Mouse (Mus musculus) kidney, postnatal 0 days (tissue): ENCODE measurements around the gene Abcb9. TPM values are rescaled to one million over a fixed set of nuclear protein-coding genes. Genes with fewer than 3 reads are reported as not detected.

Experiments
- ATAC-seq: fragments of 200-750 bp; cut with Nextera tagmentation; replicated peaks from 2 replicates; pipeline ENCODE4 v1.8.0; 2017; ENCODE audit warnings: low read depth, moderate number of reproducible peaks, moderate TSS enrichment, moderate library complexity; ENCODE audit not compliant: low FRiP score
- DNase-seq: peaks from one replicate; pipeline ENCODE4 v3.0.0-alpha.2; 2016; ENCODE audit warnings: low spot score
- H3K27ac ChIP-seq: fragments of 300-500 bp; sonication (generic); 2 replicates; pipeline ENCODE4 v1.5.1; 2014; ENCODE audit warnings: mild to moderate bottlenecking
- H3K27me3 ChIP-seq: fragments of 300-500 bp; sonication (generic); 2 replicates; pipeline ENCODE4 v1.6.1; 2014; ENCODE audit warnings: low read length, mixed read lengths; ENCODE audit not compliant: insufficient read depth
- H3K36me3 ChIP-seq: fragments of 300-500 bp; sonication (generic); 2 replicates; pipeline ENCODE4 v1.6.1; 2014; ENCODE audit warnings: low read length, mixed read lengths; ENCODE audit not compliant: insufficient read depth
- H3K4me1 ChIP-seq: fragments of 300-500 bp; sonication (generic); replicated peaks from 2 replicates; pipeline ENCODE4 v1.6.1; 2014; ENCODE audit warnings: antibody characterized with exemption, low read length, mixed read lengths; ENCODE audit not compliant: insufficient read depth
- H3K4me2 ChIP-seq: fragments of 300-500 bp; sonication (generic); 2 replicates; pipeline ENCODE4 v1.6.1; 2014; ENCODE audit warnings: mild to moderate bottlenecking, low read length, moderate library complexity, mixed read lengths
- H3K4me3 ChIP-seq: fragments of 300-500 bp; sonication (generic); replicated peaks from 2 replicates; pipeline ENCODE4 v1.5.1; 2014; ENCODE audit warnings: low read depth, low read length
- H3K9ac ChIP-seq: fragments of 300-500 bp; sonication (generic); 2 replicates; pipeline ENCODE4 v1.6.1; 2014; ENCODE audit warnings: low read depth, low read length
- H3K9me3 ChIP-seq: fragments of 300-500 bp; sonication (generic); replicated peaks from 2 replicates; pipeline ENCODE4 v1.6.1; 2016; ENCODE audit warnings: low read length, inconsistent platforms, mixed read lengths
- CTCF ChIP-seq: IDR thresholded peaks from 2 replicates; pipeline ENCODE4 v1.5.1; 2016; ENCODE audit warnings: antibody characterized with exemption, low read depth, mild to moderate bottlenecking, moderate library complexity
- WGBS: fragments of 180-500 bp; shearing (Covaris S2); extraction: QIAGEN DNeasy Blood & Tissue Kit; methylation state at CpG from one replicate; pipeline ENCODE4 v1.1.7; 2014; 5-methylcytosine and 5-hydroxymethylcytosine counted together
- polyA plus RNA-seq: library from polyadenylated mRNA; unstranded; fragments of >200 nt; fragmentation: Nextera tagmentation; extraction: Ambion mirVana; gene quantifications from 2 replicates; pipeline ENCODE4 v1.2.1, GENCODE M21; 2015

Gene Abcb9
- polyA plus RNA-seq, 1 experiment from 2014 or later: 3.3 TPM

- no peak for ATAC-seq
These were observed 20.7 kb downstream of the Abcb9 start for GRCm38 (mm10) chr5:124074845-124075307.

GRCm38 (mm10) chr5:124073682-124074081 is 21.9 kb downstream of the Abcb9 start:
- Histone ChIP-seq H3K9me3 (no peaks in the 10 kb centered on the region), H3K36me3 (no peaks in the 10 kb centered on the region), H3K4me2 (no peak overlapping the region), H3K4me1 (peaks cover 10% of the 10 kb centered on the region; the same call in 1 of the 2 replicates), H3K27ac (no peak overlapping the region), H3K9ac (no peak overlapping the region), H3K27me3 (no peaks in the 10 kb centered on the region), H3K4me3 (no peak overlapping the region)
- ATAC-seq (no peak), DNase-seq (peak; percentile 66)
- TF ChIP-seq CTCF: no peak
- 44% methylated on average over 9 of the region's 9 CpGs for WGBS

More at GRCm38 (mm10) chr5:124074845-124075307, 20.7 kb downstream of the Abcb9 start:
- H3K27ac ChIP-seq: no peak overlapping the region
- no peak overlapping the region for H3K4me2 ChIP-seq
- no peak overlapping the region for H3K9ac ChIP-seq
- no peaks in the 10 kb centered on the region for H3K9me3 ChIP-seq
- no peak overlapping the region for H3K4me3 ChIP-seq
- TF ChIP-seq CTCF: no peak
- no peaks in the 10 kb centered on the region for H3K36me3 ChIP-seq
- DNase-seq: peak; percentile 65
- H3K4me1 ChIP-seq: peaks cover 10% of the 10 kb centered on the region; the same call in 1 of the 2 replicates
- WGBS: 34% methylated on average over 10 of the region's 10 CpGs
- no peaks in the 10 kb centered on the region for H3K27me3 ChIP-seq

- H3K27ac ChIP-seq: no peak overlapping the region
- H3K4me2 ChIP-seq: no peak overlapping the region
- 0 out of 2 replicates have a peak, but pooled peaks cover 6% of the 10 kb centered on the region for H3K4me1 ChIP-seq
- ATAC-seq (no peak), DNase-seq (no peak)
- no peaks in the 10 kb centered on the region for H3K9me3 ChIP-seq
- no peak overlapping the region for H3K4me3 ChIP-seq
- no peak for TF ChIP-seq CTCF
- no peak overlapping the region for H3K9ac ChIP-seq
- no peaks in the 10 kb centered on the region for H3K36me3 ChIP-seq
- H3K27me3 ChIP-seq: no peaks in the 10 kb centered on the region
- WGBS: 73% methylated on average over 3 of the region's 3 CpGs
These were observed 25.9 kb downstream of the Abcb9 start for GRCm38 (mm10) chr5:124069657-124070056.

DNA sequence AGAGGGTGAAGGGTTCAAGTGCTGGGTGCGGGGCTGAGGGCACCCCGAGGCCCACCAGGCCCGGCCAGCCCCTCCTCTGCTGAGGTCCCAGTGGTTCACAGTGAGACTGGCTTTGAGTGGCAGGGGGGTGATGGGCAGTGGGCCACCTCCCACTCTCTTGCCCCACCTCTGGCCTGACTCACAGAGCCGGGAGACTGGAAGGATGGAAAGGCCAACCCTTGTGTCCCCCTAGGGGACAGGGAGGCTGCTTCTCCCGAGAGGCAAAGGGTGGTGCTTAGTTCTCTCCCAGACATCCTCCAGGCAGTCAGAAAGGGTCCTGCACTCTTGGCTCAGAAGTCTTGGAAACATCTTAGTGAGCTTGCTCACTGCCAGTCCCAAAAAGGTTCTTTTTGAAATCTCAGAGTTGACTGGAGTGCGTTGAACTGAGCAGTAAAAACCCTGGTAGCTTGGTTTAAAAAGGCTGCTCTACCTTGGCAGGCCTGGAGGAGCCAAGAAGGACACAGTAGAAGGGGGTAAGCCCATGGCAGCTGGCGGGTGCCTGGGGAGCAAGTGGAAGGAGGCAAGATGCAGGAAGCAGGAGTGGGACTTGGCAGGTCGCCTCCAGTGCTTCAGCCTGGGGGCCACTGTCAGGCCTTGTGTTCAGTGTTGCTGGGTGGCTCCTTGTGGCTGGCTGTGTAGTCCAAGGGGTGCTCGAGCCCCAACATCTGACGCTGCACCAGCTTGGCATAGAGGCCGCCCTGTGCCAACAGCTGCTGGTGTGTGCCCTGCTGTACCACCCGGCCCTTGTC is 33.4 kb downstream of the Abcb9 start:
- H3K4me2 ChIP-seq: no peak overlapping the region
- no peak overlapping the region for H3K27ac ChIP-seq
- no peaks in the 10 kb centered on the region for H3K27me3 ChIP-seq
- 60% methylated on average over 12 of the region's 12 CpGs for WGBS
- H3K9me3 ChIP-seq: no peaks in the 10 kb centered on the region
- no peak overlapping the region for H3K4me3 ChIP-seq
- H3K36me3 ChIP-seq: no peaks in the 10 kb centered on the region
- peak; percentile 6; the same call in 1 of the 2 replicates for TF ChIP-seq CTCF
- ATAC-seq: no peak
- no peak overlapping the region for H3K9ac ChIP-seq
- no peaks in the 10 kb centered on the region for H3K4me1 ChIP-seq
- no peak for DNase-seq

- DNase-seq: no peak
- Histone ChIP-seq H3K9ac (no peak overlapping the region), H3K4me3 (no peak overlapping the region), H3K27ac (peak overlapping the region; percentile 57; the same call in 1 of the 2 replicates), H3K4me1 (no peaks in the 10 kb centered on the region), H3K27me3 (no peaks in the 10 kb centered on the region), H3K36me3 (no peaks in the 10 kb centered on the region), H3K9me3 (no peaks in the 10 kb centered on the region), H3K4me2 (no peak overlapping the region)
- no peak for TF ChIP-seq CTCF
- ATAC-seq: no peak
- 55% methylated on average over 5 of the region's 5 CpGs for WGBS
These were observed 35.9 kb downstream of the Abcb9 start for GRCm38 (mm10) chr5:124059677-124060076.

DNA sequence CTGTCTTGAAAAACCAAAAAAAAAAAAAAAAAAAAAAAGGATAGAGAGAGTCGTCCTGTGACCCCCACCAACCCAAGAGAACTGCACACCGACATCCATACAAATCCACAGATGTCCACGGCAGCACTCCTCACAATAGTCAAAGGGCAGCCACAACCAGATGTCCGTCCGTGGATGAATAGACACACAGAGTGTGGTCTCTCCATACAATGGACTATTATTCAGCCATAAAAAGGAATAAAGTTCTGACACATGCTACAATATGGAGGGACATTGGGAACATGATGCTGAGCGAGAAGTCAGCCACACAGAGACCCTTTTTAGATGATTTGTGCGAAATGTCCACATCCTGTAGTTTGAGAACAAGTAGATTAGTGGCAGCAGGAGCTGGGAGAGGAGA is 36.8 kb downstream of the Abcb9 start:
- H3K9ac ChIP-seq: no peak overlapping the region
- no peaks in the 10 kb centered on the region for H3K9me3 ChIP-seq
- no peak for TF ChIP-seq CTCF
- no peaks in the 10 kb centered on the region for H3K36me3 ChIP-seq
- WGBS: 90% methylated on average over 7 of the region's 7 CpGs
- ATAC-seq: no peak
- no peaks in the 10 kb centered on the region for H3K4me1 ChIP-seq
- H3K27me3 ChIP-seq: no peaks in the 10 kb centered on the region
- no peak overlapping the region for H3K4me3 ChIP-seq
- no peak for DNase-seq
- no peak overlapping the region for H3K4me2 ChIP-seq
- H3K27ac ChIP-seq: no peak overlapping the region
